In genomic region chr16:91605156-91605555, GRCm38 (mm10) we compare ENCODE assay signal across 17 mouse cellular contexts.
"Had no signal": no experiment of that assay in that cellular context is flagged by ENCODE, and none has a peak within 500 bp of the region (broad histone marks: within the 10 kb centered on the region; RNA-seq: fewer than 3 reads in every experiment).

No protein-coding gene starts in this region.

- ATAC-seq: liver, postnatal 0 days; midbrain, embryonic 16.5 days had no signal

- H3K4me1 ChIP-seq: liver, embryonic 13.5 days; neural tube, embryonic 13.5 days; stomach, embryonic 15.5 days had no signal

- H3K4me3 ChIP-seq: limb, embryonic 12.5 days; liver, embryonic 13.5 days; lung, embryonic 15.5 days; megakaryocyte, embryonic 14.5 days; neural tube, embryonic 13.5 days; stomach, embryonic 15.5 days had no signal

- H3K9ac ChIP-seq: limb, embryonic 12.5 days; liver, embryonic 13.5 days; liver, postnatal 0 days; lung, embryonic 15.5 days; neural tube, embryonic 13.5 days; stomach, embryonic 15.5 days had no signal

- H3K36me3 ChIP-seq: limb, embryonic 12.5 days; liver, embryonic 13.5 days; lung, embryonic 15.5 days; neural tube, embryonic 13.5 days; stomach, embryonic 15.5 days had no signal

- H3K27me3 ChIP-seq: limb, embryonic 12.5 days; lung, embryonic 15.5 days; neural tube, embryonic 13.5 days; stomach, embryonic 15.5 days had no signal

- DNase-seq: layer of hippocampus, adult 9-11 months; liver; liver, embryonic 13.5 days; liver, postnatal 0 days; lung, postnatal 14 days; retina, postnatal 1 day; right cerebral cortex, postnatal 4 days; thymus, postnatal 4 days had no signal

- H3K27ac ChIP-seq: kidney, postnatal 0 days; limb, embryonic 12.5 days; liver, embryonic 13.5 days; lung, embryonic 15.5 days; macrophage; neural tube, embryonic 13.5 days; stomach, embryonic 15.5 days had no signal

- H3K9me3 ChIP-seq: limb, embryonic 12.5 days; liver, embryonic 13.5 days; lung, embryonic 15.5 days; neural tube, embryonic 13.5 days; stomach, embryonic 15.5 days had no signal

- H3K4me2 ChIP-seq: limb, embryonic 12.5 days; liver, embryonic 13.5 days; lung, embryonic 15.5 days; midbrain, embryonic 11.5 days; neural tube, embryonic 13.5 days; stomach, embryonic 15.5 days had no signal
